Comparison of ENCODE assay signal across 8 mouse cellular contexts in genomic region chr17:21008382-21009331, GRCm38 (mm10). TPM values are rescaled to one million over a fixed set of nuclear protein-coding genes. Genes with fewer than 3 reads are reported as not detected.
DNase-seq lines count a peak whose midpoint lies in the region; ATAC-seq lines count a peak whose summit lies in the region.

Zfp160 (plus strand) TSS chr17:21008903.

- H3K4me1 ChIP-seq in hindbrain, embryonic 11.5 days (replicated peaks; ENCODE audit: control insufficient read depth, insufficient read depth, low read length) = peaks cover 5% of the 10 kb centered on the region; the same call in 1 of the 2 replicates

- H3K27me3 ChIP-seq in hindbrain, embryonic 11.5 days (ENCODE audit: control insufficient read depth, insufficient read depth, low read length) = no peaks in the 10 kb centered on the region

- ATAC-seq in hindbrain, embryonic 11.5 days (ENCODE audit: low FRiP score) = peak; percentile 98

- 5% methylated on average over 36 of the region's 36 CpGs for WGBS in hindbrain, embryonic 11.5 days

- DNase-seq in Muller cell, postnatal 12 days (ENCODE audit: inconsistent ontology term) = peak; percentile 88
- DNase-seq in cerebellum, adult 9-11 months = peak; percentile 89
- peak; percentile 87 to 95 for DNase-seq in frontal cortex, adult 2 months (ENCODE audit: extremely low spot score in 1 of 2, low spot score in 1 of 2)
- peak; percentile 91 for DNase-seq in hindbrain, embryonic 11.5 days (ENCODE audit: low spot score)
- peak; percentile 84 to 88 for DNase-seq in layer of hippocampus, postnatal 10 days (ENCODE audit: low spot score in 2 of 2)
- DNase-seq in lung, postnatal 10 days = peak; percentile 94
- DNase-seq in ovary, postnatal 36 days (ENCODE audit: low spot score) = peak; percentile 78
- peak; percentile 82 for DNase-seq in thymus, postnatal 25 days

- peak within 1 kb of the TSS; percentile 80 for H3K27ac ChIP-seq in hindbrain, embryonic 11.5 days (ENCODE audit: low read depth, low read length)

- H3K4me3 ChIP-seq in hindbrain, embryonic 11.5 days (ENCODE audit: low read depth, low read length) = peak within 1 kb of the TSS; percentile 78

- peak within 1 kb of the TSS; percentile 90 for H3K9ac ChIP-seq in hindbrain, embryonic 11.5 days (ENCODE audit: low read depth, low read length)

- H3K36me3 ChIP-seq in hindbrain, embryonic 11.5 days (ENCODE audit: control insufficient read depth, insufficient read depth, low read length) = 0 out of 2 replicates have a peak, but pooled peaks cover 7% of the 10 kb centered on the region

- peak within 1 kb of the TSS; percentile 60 for H3K4me2 ChIP-seq in hindbrain, embryonic 11.5 days (replicated peaks; ENCODE audit: low read depth, low read length)

- H3K9me3 ChIP-seq in hindbrain, embryonic 11.5 days (ENCODE audit: control insufficient read depth, low read length) = no peaks in the 10 kb centered on the region

RNA-seq across cellular contexts. Expression of gene Zfp160, which starts in this region (rescaled TPM):
- polyA plus RNA-seq in frontal cortex, adult 2 months (2012; rRNA removed) = 15.4 and 19.1 TPM in 2 replicates
- polyA plus RNA-seq in hindbrain, embryonic 11.5 days (2014; fragmentation: Nextera tagmentation; extraction: Ambion mirVana) = 17.6 and 19.1 TPM in 2 replicates
- total RNA-seq in layer of hippocampus, postnatal 10 days (2021) = 10 to 100 TPM; 24.8 to 27.2 TPM

Comparison
In these comparisons a context has a peak if more than half of its experiments do, and no peak if none do; other contexts are left out.
1. Peak in every context shown above with its lines: DNase-seq, ATAC-seq, H3K4me3 ChIP-seq and H3K27ac ChIP-seq.